Mouse (Mus musculus): ENCODE data around the gene Bcdin3d.
A peak's percentile ranks its signal among the peaks of the same experiment; 100 is the strongest.

Bcdin3d gene

GRCm38 (mm10) chr15:99440112-99440815 lies 34.3 kb downstream of the Bcdin3d start:
- DNase-seq (ENCODE audit: low spot score), result no peak

- DNase-seq (ENCODE audit: low spot score), result no peak
Measured at GRCm38 (mm10) chr15:99438966-99439698, 35.4 kb downstream of the Bcdin3d start.

GRCm38 (mm10) chr15:99433913-99434312 lies 40.6 kb downstream of the Bcdin3d start:
- DNase-seq (ENCODE audit: low spot score), result no peak

- DNase-seq (ENCODE audit: low spot score), result no peak
Measured at GRCm38 (mm10) chr15:99433081-99433718, 41.3 kb downstream of the Bcdin3d start.

- no peak for DNase-seq (ENCODE audit: low spot score)
Measured at GRCm38 (mm10) chr15:99431967-99432366, 42.6 kb downstream of the Bcdin3d start.

- no peak for DNase-seq (ENCODE audit: low spot score)
Measured at GRCm38 (mm10) chr15:99431504-99431903, 43.0 kb downstream of the Bcdin3d start.

- no peak for DNase-seq (ENCODE audit: low spot score)
Measured at GRCm38 (mm10) chr15:99431063-99431462, 43.5 kb downstream of the Bcdin3d start.

GRCm38 (mm10) chr15:99430394-99430793 lies 44.1 kb downstream of the Bcdin3d start:
- no peak for DNase-seq (ENCODE audit: low spot score)

- no peak for DNase-seq (ENCODE audit: low spot score)
Measured at GRCm38 (mm10) chr15:99423884-99424283, 50.6 kb downstream of the Bcdin3d start.

GRCm38 (mm10) chr15:99423131-99423530 lies 51.4 kb downstream of the Bcdin3d start:
- no peak for DNase-seq (ENCODE audit: low spot score)

GRCm38 (mm10) chr15:99422551-99422950 lies 52.0 kb downstream of the Bcdin3d start:
- DNase-seq (ENCODE audit: low spot score), result no peak

- no peak for DNase-seq (ENCODE audit: low spot score)
Measured at GRCm38 (mm10) chr15:99421676-99422075, 52.9 kb downstream of the Bcdin3d start.

GRCm38 (mm10) chr15:99421152-99421551 lies 53.4 kb downstream of the Bcdin3d start:
- no peak for DNase-seq (ENCODE audit: low spot score)

GRCm38 (mm10) chr15:99420521-99421014 lies 54.0 kb downstream of the Bcdin3d start:
- peak; percentile 53 for DNase-seq (ENCODE audit: low spot score)

GRCm38 (mm10) chr15:99420101-99420500 lies 54.4 kb downstream of the Bcdin3d start:
- no peak for DNase-seq (ENCODE audit: low spot score)

Data from ovary, postnatal 10 days (tissue).